Mouse (Mus musculus) lung, adult 10 weeks (tissue): ENCODE results near the gene Hectd3. TPM values are rescaled to one million over a fixed set of nuclear protein-coding genes. Genes with fewer than 3 reads are reported as not detected.

Experiments used
- polyA plus RNA-seq: library from polyadenylated mRNA; stranded (reverse); fragments of 350-450 nt; fragmentation: Illumina TruSeq; extraction: RNeasy Lipid Tissue Mini Kit (QIAGEN cat#74804); gene quantifications from one replicate; pipeline ENCODE4 v1.2.3, GENCODE M21; 2014; ENCODE audit warnings: low read depth, low replicate concordance; ENCODE audit not compliant: insufficient read depth

The Hectd3 gene
- 11.0 TPM for polyA plus RNA-seq

DNA sequence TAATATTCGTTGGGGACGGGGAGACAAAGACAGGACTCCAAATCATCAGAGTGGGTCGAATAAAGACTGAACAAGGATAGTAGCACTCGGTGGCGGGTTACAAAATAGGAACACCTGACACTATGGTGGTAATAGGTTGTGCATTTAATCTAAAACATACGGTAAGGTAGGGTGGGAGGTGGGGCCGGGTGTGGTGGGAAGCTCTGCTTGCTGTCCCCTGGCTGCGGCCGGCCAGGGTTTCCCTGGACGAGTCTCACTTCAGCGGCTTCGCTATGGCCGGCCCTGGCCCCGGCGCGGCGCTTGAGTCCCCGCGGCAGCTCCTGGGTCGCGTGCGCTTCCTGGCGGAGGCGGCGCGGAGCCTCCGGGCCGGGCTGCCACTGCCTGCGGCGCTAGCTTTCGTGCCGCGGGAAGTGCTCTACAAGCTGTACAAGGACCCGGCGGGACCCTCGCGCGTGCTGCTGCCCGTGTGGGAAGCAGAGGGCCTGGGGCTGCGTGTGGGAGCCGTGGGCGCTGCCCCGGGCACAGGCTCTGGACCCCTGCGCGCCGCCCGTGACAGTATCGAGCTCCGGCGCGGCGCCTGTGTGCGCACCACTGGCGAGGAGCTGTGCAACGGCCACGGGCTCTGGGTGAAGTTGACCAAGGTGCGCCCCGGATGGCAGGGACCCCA lies at the start of gene Hectd3:
TSS of gene Hectd3 (plus strand) at position 187 of the 667 bp plus-strand sequence.

DNA sequence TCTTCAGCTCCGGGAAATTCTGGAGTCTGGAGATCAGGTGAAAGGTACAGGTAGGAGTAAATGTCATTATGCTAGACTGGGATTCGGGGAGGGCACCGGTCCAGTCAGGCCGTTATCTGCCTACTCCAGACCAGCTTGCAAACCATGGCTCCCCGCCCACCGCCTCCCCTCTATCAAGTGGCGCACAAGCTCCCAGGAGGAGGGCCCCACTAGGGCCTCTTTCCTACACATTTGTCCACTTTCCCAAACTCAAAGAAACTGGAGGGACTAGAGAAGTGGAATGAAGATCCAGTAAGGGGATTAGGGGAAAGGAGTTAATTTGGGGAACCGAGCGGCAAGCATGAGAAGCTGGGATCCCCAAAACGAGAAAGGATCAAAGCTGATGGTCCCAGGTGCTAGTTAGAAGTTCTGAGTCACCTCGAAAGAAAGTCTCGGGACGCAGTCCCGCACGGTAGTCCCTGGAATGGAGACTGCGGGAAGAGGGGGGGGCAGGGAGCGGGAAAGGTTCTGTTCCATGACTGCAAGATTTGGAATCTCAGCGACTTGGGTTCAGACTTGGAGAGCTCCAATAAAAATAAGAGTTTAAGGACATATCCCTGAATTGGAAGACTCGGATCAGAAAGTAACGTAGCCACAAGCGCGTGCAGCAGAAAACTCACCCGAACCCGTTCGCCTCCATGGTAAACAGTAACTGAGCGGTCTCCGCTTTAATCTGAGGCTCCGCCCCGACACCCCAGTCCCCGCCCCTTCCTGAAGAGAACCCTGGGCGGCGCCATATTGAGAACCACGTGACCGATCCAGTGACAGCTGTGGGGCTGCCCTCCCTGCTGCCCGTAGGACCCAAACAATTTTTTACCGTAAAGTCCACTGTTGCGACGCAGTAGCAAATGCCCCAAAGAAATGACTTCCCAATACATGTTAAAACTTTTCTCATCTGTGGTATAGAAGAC lies 1.2 kb upstream of the Hectd3 start, which contains the start of gene Urod:
TSS of gene Urod (minus strand) at position 742 of the 950 bp plus-strand sequence.

DNA sequence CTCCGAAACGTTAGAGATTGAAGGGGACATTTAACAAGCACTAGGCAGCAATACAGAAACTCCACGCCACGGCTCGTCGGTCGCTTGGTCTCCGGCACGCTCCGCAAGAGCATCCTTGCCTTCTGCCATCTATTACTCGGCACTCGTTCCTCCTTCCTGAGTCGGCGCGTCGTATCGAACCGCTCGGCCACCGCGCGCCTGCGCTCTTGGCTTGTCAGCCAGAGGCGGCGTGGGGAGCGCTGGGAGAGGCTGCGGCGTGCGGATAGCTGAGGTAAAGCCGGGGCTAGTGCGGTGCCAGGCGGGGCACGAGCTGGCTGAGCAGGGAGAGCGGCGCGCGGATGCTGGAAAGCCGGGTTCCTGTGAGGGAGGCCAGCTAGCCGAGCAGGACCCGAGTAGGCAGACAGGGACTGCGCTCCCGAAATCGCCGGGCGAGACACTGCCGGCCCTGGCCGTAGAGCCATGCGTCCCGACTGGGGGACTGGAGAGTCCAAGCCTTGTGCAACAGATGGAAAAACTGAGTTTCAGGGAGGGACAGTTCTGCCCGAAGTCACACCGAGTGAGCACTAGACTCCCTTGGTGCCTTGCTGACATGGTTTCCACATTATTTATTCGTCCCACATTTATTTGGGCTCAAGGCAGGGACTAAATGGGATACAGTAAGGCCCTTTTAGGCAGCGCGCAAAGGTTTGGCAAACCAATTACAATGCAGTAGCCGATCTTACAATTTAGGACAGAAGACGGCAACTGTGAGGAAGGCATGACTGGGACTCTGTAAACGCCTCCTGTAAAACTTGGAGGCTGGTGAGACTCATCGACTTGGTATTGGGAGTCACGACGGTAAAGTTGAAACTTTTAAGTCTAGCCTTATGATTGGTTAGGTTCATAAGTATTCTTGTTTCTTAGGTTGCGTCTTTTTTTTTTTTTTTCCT lies 24.4 kb downstream of the Hectd3 start, which contains the start of gene Eif2b3:
TSS of gene Eif2b3 (plus strand) at position 197 of the 929 bp plus-strand sequence.

Other genes with a start within 250 kb of the Hectd3 start
- 13.1 TPM for gene Toe1, start 187.7 kb upstream of the Hectd3 start, polyA plus RNA-seq
- 2.1 TPM for gene Mutyh, start 187.6 kb upstream of the Hectd3 start, polyA plus RNA-seq
- gene Hpdl, start 173.6 kb upstream of the Hectd3 start, polyA plus RNA-seq: 0.30 TPM
- 0.73 TPM for gene Zswim5, start 117.9 kb upstream of the Hectd3 start, polyA plus RNA-seq
- 56.2 TPM for gene Urod, start 904 bp upstream of the Hectd3 start, polyA plus RNA-seq
- gene Eif2b3, start 24.1 kb downstream of the Hectd3 start, polyA plus RNA-seq: 11.9 TPM
- 0.66 TPM for gene Ptch2, start 100.8 kb downstream of the Hectd3 start, polyA plus RNA-seq
- 3.3 TPM for gene Btbd19, start 130.4 kb downstream of the Hectd3 start, polyA plus RNA-seq
- 36.5 TPM for gene Tctex1d4, start 131.5 kb downstream of the Hectd3 start, polyA plus RNA-seq
- gene Plk3, start 138.6 kb downstream of the Hectd3 start, polyA plus RNA-seq: 4.8 TPM
- 1,631 TPM for gene Rps8, start 160.9 kb downstream of the Hectd3 start, polyA plus RNA-seq
- 0.31 TPM for gene Kif2c, start 187.3 kb downstream of the Hectd3 start, polyA plus RNA-seq